Mouse (Mus musculus) intestine, embryonic 14.5 days (tissue): ENCODE measurements around the gene Olfr229. TPM values are rescaled to one million over a fixed set of nuclear protein-coding genes. Genes with fewer than 3 reads are reported as not detected.
"Not testable (repeated sequence)": the region's sequence is repeated elsewhere in the genome, so short reads cannot be mapped to it uniquely, and the experiment has no call there.

Source experiments
- ATAC-seq: fragments of 200-750 bp; cut with Nextera tagmentation; replicated peaks from 2 replicates; pipeline ENCODE4 v1.8.0; 2017; ENCODE audit warnings: low read depth, moderate number of reproducible peaks, moderate TSS enrichment, moderate library complexity; ENCODE audit not compliant: low FRiP score, low TSS enrichment
- DNase-seq: peaks from one replicate; pipeline ENCODE4 v3.0.0-alpha.2; 2018; ENCODE audit warnings: low spot score
- H3K27ac ChIP-seq: fragments of 300-500 bp; sonication (generic); 2 replicates; pipeline ENCODE4 v1.5.1; 2014; ENCODE audit warnings: low read depth, mild to moderate bottlenecking, control low read depth
- H3K27me3 ChIP-seq: fragments of 300-500 bp; sonication (generic); replicated peaks from 2 replicates; pipeline ENCODE4 v1.6.1; 2014; ENCODE audit warnings: low read length, control low read depth; ENCODE audit not compliant: control insufficient read depth, insufficient read depth
- H3K36me3 ChIP-seq: fragments of 300-500 bp; sonication (generic); 2 replicates; pipeline ENCODE4 v1.6.1; 2014; ENCODE audit warnings: low read length, control low read depth; ENCODE audit not compliant: control insufficient read depth, insufficient read depth
- H3K4me1 ChIP-seq: fragments of 300-500 bp; sonication (generic); replicated peaks from 2 replicates; pipeline ENCODE4 v1.6.1; 2014; ENCODE audit warnings: low read length, control low read depth, mixed read lengths; ENCODE audit not compliant: control insufficient read depth, insufficient read depth
- H3K4me2 ChIP-seq: fragments of 300-500 bp; sonication (generic); 2 replicates; pipeline ENCODE4 v1.6.1; 2014; ENCODE audit warnings: low read length
- H3K4me3 ChIP-seq: fragments of 300-500 bp; sonication (generic); 2 replicates; pipeline ENCODE4 v1.5.1; 2014; ENCODE audit warnings: low read depth, low read length, control low read depth, mixed read lengths
- H3K9ac ChIP-seq: fragments of 300-500 bp; sonication (generic); 2 replicates; pipeline ENCODE4 v1.6.1; 2014; ENCODE audit warnings: mild to moderate bottlenecking, low read length
- H3K9me3 ChIP-seq: fragments of 300-500 bp; sonication (generic); 2 replicates; pipeline ENCODE4 v1.6.1; 2016; ENCODE audit warnings: low read length, control low read depth; ENCODE audit not compliant: control insufficient read depth
- WGBS: fragments of 180-500 bp; shearing (Covaris S2); extraction: QIAGEN DNeasy Blood & Tissue Kit; methylation state at CpG from one replicate; pipeline ENCODE4 v1.1.7; 2014; 5-methylcytosine and 5-hydroxymethylcytosine counted together
- polyA plus RNA-seq: library from polyadenylated mRNA; unstranded; fragments of >200 nt; fragmentation: Nextera tagmentation; extraction: Ambion mirVana; gene quantifications from 2 replicates; pipeline ENCODE4 v1.2.1, GENCODE M21; 2014

The Olfr229 gene
- not detected in 2 replicates for polyA plus RNA-seq

GRCm38 (mm10) chr9:39907036-39907435 lies at the start of gene Olfr229:
Gene Olfr229 (plus strand): TSS chr9:39907336.
- WGBS: 71% methylated on average over 2 of the region's 2 CpGs
- H3K36me3 ChIP-seq: no peaks in the 10 kb centered on the region
- no peaks in the 10 kb centered on the region for H3K4me1 ChIP-seq
- H3K9me3 ChIP-seq: no peaks in the 10 kb centered on the region
- no peak within 1 kb of the TSS for H3K4me2 ChIP-seq
- DNase-seq (no peak), ATAC-seq (no peak)
- H3K4me3 ChIP-seq: no peak within 1 kb of the TSS
- H3K27me3 ChIP-seq: no peaks in the 10 kb centered on the region
- H3K9ac ChIP-seq: no peak within 1 kb of the TSS
- H3K27ac ChIP-seq: no peak within 1 kb of the TSS

- no peaks in the 10 kb centered on the region for H3K4me1 ChIP-seq
- WGBS: 70% methylated on average over 2 of the region's 2 CpGs
- no peaks in the 10 kb centered on the region for H3K27me3 ChIP-seq
- H3K4me3 ChIP-seq: no peak within 1 kb of the TSS
- no peak within 1 kb of the TSS for H3K27ac ChIP-seq
- no peak within 1 kb of the TSS for H3K4me2 ChIP-seq
- H3K36me3 ChIP-seq: no peaks in the 10 kb centered on the region
- ATAC-seq: no peak
- DNase-seq: no peak
- no peaks in the 10 kb centered on the region for H3K9me3 ChIP-seq
- no peak within 1 kb of the TSS for H3K9ac ChIP-seq
Measured at GRCm38 (mm10) chr9:39866122-39866521, 41.0 kb upstream of the Olfr229 start, which contains the start of gene Olfr972. Gene Olfr972 (plus strand): TSS chr9:39866422.

GRCm38 (mm10) chr9:39871986-39872385 lies 35.1 kb upstream of the Olfr229 start:
- H3K9ac ChIP-seq, H3K4me3 ChIP-seq, H3K4me1 ChIP-seq, H3K9me3 ChIP-seq, H3K27me3 ChIP-seq, H3K27ac ChIP-seq, H3K4me2 ChIP-seq, ATAC-seq, H3K36me3 ChIP-seq, DNase-seq: not testable (repeated sequence)
- WGBS: 82% methylated on average over 1 of the region's 1 CpGs

GRCm38 (mm10) chr9:39877541-39878396 lies 29.4 kb upstream of the Olfr229 start:
- H3K36me3 ChIP-seq, H3K27ac ChIP-seq, DNase-seq, H3K4me3 ChIP-seq, H3K9ac ChIP-seq, H3K4me2 ChIP-seq, H3K4me1 ChIP-seq, H3K27me3 ChIP-seq, H3K9me3 ChIP-seq, ATAC-seq: not testable (repeated sequence)
- WGBS: no CpG with 5 or more reads among the region's 4 CpGs

GRCm38 (mm10) chr9:39905106-39905505 lies 2.0 kb upstream of the Olfr229 start:
- Histone ChIP-seq H3K27ac (no peak overlapping the region), H3K4me1 (no peaks in the 10 kb centered on the region), H3K4me3 (no peak overlapping the region), H3K27me3 (no peaks in the 10 kb centered on the region), H3K36me3 (no peaks in the 10 kb centered on the region), H3K4me2 (no peak overlapping the region), H3K9me3 (no peaks in the 10 kb centered on the region), H3K9ac (no peak overlapping the region)
- DNase-seq (no peak), ATAC-seq (no peak)
- 75% methylated on average over 6 of the region's 6 CpGs for WGBS

GRCm38 (mm10) chr9:39909939-39910338 lies 2.8 kb downstream of the Olfr229 start:
- H3K27me3 ChIP-seq: no peaks in the 10 kb centered on the region
- H3K27ac ChIP-seq: no peak overlapping the region
- H3K36me3 ChIP-seq: no peaks in the 10 kb centered on the region
- ATAC-seq (no peak), DNase-seq (no peak)
- no peak overlapping the region for H3K9ac ChIP-seq
- no peaks in the 10 kb centered on the region for H3K4me1 ChIP-seq
- 83% methylated on average over 3 of the region's 3 CpGs for WGBS
- no peak overlapping the region for H3K4me2 ChIP-seq
- H3K9me3 ChIP-seq: no peaks in the 10 kb centered on the region
- no peak overlapping the region for H3K4me3 ChIP-seq

GRCm38 (mm10) chr9:39927975-39928836 lies 21.1 kb downstream of the Olfr229 start:
- H3K4me1 ChIP-seq, H3K4me2 ChIP-seq, H3K36me3 ChIP-seq, H3K27ac ChIP-seq, H3K9me3 ChIP-seq, H3K27me3 ChIP-seq, H3K9ac ChIP-seq, DNase-seq, H3K4me3 ChIP-seq: not testable (repeated sequence)
- WGBS: no CpG with 5 or more reads among the region's 4 CpGs
- 0 out of 2 replicates have a peak, but pooled peaks have one; percentile 60 for ATAC-seq

GRCm38 (mm10) chr9:39928837-39929236 lies 21.7 kb downstream of the Olfr229 start:
- H3K4me3 ChIP-seq, H3K27ac ChIP-seq, H3K4me1 ChIP-seq, H3K27me3 ChIP-seq, DNase-seq, ATAC-seq, H3K9me3 ChIP-seq, H3K9ac ChIP-seq, H3K4me2 ChIP-seq, H3K36me3 ChIP-seq: not testable (repeated sequence)
- WGBS: 76% methylated on average over 1 of the region's 1 CpGs
